Mouse (Mus musculus) cerebral cortex, adult 2 months (tissue): ENCODE measurements around the gene Myo1e.

Experiments used
- WGBS: fragments of 180-500 bp; shearing (Covaris S2); methylation state at CpG from one replicate; pipeline ENCODE4 v1.1.7; 2018; 5-methylcytosine and 5-hydroxymethylcytosine counted together

The Myo1e gene

DNA sequence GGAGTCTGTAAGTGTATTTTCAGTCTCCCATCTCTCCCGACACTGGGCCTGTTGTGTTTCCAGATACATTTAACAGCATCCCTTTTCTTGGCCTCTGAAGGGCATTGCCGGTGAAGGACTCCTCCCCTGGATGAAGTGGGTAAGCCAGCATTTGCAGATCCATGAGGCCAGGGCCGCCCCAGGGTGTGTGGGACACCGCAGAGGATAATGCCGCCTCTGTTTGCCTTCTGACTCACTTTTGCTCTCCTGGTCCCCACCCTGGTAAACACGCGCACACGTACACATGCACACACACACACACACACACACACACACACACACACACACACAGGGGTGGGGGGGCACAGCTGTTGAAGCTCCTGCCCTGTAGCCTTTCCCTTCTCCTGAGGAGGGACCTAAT lies 74.3 kb downstream of the Myo1e start:
- WGBS, result 78% methylated on average over 8 of the region's 8 CpGs

- WGBS, result 61% methylated on average over 8 of the region's 8 CpGs
Measured at GRCm38 (mm10) chr9:70282107-70282506, 75.0 kb downstream of the Myo1e start.

DNA sequence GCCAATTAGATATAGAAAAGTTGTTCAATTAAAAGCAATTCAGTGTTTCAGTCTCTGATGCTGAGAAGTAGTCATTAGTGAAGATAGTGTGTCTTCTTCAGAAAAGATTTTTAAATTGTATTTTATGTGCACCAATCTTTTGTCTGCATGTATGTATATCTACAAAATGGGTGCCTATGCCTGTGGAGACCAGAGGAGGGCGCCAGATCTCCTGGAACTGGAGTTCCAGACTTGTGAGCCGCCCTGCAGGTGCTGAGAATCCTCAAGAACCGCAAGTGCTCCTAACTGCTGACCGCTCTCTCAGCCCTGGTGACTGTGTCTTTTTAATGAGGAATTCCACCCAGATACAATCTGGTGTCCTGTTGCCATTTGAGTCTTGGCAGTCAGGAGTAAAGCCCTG lies 76.0 kb downstream of the Myo1e start:
- 86% methylated on average over 4 of the region's 4 CpGs for WGBS

DNA sequence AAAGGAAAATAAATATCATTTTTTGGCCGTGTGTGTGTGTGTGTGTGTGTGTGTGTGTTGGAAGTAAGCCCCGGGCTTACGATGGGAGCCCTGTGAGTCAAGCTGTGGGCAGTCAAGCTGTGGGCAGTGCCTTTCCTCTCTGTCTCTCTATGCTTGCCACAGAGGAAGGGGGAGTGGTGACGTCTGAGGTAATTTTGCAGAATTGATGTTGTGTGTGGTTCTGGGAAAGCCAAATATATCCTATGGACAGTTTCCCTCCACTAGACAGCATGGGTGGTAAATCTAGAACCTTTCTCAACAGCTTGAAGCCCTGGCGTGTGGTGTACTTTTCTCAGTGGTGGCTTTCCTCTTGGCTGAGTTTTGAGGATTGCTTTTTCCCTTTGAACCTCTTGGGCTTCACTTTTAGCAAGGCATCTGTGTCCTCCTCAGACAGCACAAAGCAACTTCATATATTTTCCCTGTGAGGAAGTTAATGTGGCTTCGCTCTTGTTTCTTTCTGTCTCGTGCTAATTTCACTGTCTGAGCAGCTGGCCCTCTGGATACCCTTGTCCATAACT lies 77.5 kb downstream of the Myo1e start:
- WGBS, result 44% methylated on average over 7 of the region's 7 CpGs

GRCm38 (mm10) chr9:70290785-70291184 lies 83.6 kb downstream of the Myo1e start:
- 55% methylated on average over 10 of the region's 10 CpGs for WGBS

DNA sequence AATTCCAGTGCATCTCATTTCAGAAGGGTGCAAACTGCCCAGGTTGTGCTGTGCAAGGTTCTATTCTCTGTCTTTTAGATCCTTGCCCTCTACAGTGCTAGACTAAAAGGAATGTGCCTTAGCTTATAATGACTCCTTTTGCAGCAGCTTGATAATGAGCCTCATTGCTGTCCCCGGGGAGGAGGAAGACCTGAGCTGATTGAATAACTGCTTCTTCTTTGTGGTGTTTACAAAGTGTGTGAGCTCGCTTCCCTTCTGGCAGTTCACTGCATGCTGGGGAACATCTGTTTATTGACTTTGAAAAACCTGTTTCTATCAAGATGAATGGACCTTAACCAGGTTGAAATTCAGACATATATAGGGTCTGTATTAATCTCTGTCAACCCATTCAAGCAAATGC lies 89.8 kb downstream of the Myo1e start:
- 42% methylated on average over 2 of the region's 2 CpGs for WGBS

GRCm38 (mm10) chr9:70298221-70298620 lies 91.1 kb downstream of the Myo1e start:
- whole genome bisulfite sequencing, result 67% methylated on average over 7 of the region's 7 CpGs

- WGBS, result 97% methylated on average over 5 of the region's 5 CpGs
Measured at GRCm38 (mm10) chr9:70300705-70301104, 93.6 kb downstream of the Myo1e start.

DNA sequence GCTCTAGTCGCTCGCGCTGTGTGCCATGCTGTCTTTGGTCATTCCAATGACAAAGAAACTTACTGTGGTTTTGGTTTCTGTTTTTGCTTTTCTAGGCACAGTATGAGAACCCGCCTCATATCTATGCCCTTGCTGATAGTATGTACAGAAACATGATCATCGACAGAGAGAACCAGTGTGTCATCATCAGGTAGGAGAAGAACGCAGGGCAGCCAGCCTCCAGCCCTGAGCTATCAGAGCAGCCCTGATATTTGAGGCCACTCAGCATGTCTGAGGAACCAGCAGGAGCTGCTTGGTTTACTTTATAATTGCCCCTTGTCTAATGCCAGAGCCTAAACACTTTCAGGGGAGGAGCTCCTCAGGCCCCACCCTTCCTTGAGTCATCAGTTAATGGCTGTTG lies 94.4 kb downstream of the Myo1e start:
- WGBS, result 98% methylated on average over 6 of the region's 6 CpGs

GRCm38 (mm10) chr9:70304901-70305300 lies 97.8 kb downstream of the Myo1e start:
- WGBS, result 97% methylated on average over 8 of the region's 8 CpGs

DNA sequence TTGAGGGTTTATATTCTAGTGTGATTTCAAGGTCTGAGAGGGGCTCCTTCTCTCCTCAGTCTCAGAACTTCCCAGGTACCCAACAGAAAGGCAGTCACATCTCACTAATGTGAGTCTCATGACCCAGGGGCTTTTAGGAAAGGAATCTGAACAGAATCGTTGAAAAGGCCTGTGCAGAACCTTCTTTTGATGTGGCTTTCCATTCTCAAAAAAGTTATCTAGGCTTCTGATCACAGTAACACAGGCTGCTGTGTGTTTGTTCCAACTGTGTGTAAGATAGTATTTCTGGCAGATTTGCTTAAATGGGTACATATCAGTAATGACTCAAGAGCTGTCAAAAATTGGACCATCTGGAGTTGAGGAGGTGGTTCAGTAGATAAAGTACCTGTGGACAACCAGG lies 102.9 kb downstream of the Myo1e start:
- WGBS, result 53% methylated on average over 1 of the region's 1 CpGs

DNA sequence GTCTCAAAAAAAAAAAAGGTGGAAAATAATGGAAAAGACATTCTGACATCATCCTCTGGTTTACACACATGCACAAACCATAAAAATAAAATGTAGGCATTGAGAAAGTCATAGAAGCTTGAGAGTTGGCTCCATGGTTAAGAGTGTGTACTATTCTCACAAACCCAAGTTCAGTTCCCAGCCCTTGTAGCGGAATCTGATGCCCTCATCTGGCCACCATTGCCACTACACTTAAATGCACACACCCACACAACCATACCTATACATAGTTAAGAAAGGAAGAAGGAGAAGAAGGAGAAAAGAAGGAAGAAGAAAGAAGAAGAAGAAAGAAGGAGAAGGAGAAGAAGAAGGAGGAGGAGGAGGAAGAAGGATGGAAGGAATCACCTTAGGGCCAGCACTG lies 106.9 kb downstream of the Myo1e start:
- WGBS, result 97% methylated on average over 1 of the region's 1 CpGs

DNA sequence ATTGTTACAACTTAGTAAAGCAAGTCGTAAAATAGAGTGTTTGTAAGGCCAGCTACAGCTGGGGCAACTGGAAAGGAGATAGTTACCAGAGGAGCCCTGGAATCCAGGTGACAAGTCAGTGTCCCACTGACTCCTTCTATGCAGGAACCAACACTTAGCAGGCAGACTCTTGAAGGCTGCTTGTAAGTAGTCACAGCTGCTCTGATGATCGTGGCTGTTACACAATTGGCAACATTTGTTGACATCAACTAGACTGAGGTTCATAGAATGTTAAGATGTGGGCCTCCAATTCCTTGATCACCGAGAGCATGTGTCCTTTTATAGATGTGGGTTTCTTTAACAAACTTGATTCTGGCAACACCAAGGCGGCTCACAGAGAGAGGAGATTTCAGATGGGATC lies 108.0 kb downstream of the Myo1e start:
- WGBS, result 32% methylated on average over 4 of the region's 4 CpGs

DNA sequence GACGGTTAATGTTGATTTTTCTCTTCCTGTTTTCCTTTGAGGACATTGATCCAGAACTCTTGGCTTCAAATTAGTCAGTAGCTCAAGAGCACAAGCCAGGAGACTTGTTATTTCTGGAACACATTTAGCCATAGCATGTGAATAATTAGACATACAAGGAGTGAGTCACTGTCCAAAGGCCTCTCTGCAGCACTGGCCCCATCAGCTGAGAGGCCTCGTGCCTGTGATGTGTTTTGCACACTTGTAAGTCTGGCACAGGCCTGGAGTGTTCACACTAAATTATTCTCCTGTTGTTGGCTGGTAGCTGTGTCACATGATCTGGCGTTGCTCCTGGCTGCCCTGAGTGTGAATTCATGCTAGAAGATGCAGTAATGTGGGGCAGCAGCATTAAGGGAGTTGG lies 111.5 kb downstream of the Myo1e start:
- WGBS, result 44% methylated on average over 3 of the region's 3 CpGs

GRCm38 (mm10) chr9:70324336-70324735 lies 117.2 kb downstream of the Myo1e start:
- WGBS, result 96% methylated on average over 4 of the region's 4 CpGs

DNA sequence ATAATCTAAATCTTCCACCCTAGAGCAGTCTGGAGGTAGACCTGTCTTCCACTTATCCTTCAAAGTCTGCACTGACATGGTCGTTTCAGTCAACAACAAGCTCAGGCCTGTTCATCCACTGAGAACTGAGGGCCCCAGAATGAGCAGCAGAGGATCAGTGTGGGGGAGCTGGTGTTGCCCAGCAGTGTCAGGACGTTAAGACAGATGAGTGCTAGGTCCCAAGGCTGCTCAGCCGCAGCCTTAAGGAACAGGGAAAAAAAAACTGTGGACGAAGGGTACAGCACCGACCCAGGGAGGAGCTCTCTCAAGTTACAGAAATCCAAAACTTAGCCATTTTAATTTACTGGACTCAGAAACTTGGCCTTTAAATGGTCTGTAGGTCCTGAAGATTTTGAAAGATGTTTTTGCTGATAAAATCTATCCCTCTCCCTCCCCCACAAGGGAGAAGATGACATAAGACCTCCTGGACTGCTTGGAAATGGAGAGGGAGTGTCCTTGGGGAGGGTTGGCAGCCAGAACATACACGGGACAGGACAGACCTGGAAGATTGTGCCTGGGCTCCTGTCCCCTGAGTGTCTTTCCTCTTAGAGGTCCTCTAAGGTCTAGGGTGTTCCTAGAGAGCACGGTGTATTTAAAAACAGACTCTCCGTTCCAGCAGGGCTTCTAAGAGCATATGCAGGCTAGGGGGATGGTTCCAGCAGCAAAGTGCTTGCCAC lies 118.9 kb downstream of the Myo1e start:
- 82% methylated on average over 8 of the region's 8 CpGs for WGBS

- WGBS, result 70% methylated on average over 5 of the region's 5 CpGs
Measured at GRCm38 (mm10) chr9:70328193-70328841, 121.2 kb downstream of the Myo1e start.

- 85% methylated on average over 11 of the region's 11 CpGs for WGBS
Measured at GRCm38 (mm10) chr9:70331727-70332335, 124.7 kb downstream of the Myo1e start.

GRCm38 (mm10) chr9:70338391-70338790 lies 131.2 kb downstream of the Myo1e start:
- 50% methylated on average over 7 of the region's 7 CpGs for WGBS

- WGBS, result 92% methylated on average over 2 of the region's 2 CpGs
Measured at GRCm38 (mm10) chr9:70349274-70349673, 142.1 kb downstream of the Myo1e start.

- 53% methylated on average over 8 of the region's 8 CpGs for WGBS
Measured at GRCm38 (mm10) chr9:70351570-70352277, 144.6 kb downstream of the Myo1e start.

DNA sequence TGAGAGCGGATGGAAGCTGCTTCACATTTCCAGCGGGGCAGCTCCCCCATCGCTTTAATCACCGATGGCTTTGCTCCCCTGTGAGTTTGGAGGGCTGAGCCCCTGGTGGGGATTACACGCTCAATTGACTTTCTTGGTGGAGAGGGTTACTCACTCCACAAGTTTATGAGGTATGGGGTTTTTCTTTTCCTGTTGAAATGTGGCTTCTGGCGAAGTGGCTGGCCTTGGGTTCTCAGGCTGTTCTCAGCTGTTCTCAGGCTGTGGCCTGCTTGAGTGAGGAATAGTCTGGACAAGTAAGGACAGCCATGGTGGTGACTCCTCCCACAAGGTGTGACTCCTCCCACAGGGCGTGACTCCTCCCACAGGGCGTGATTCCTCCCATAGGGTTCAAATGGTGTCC lies 149.1 kb downstream of the Myo1e start:
- 77% methylated on average over 8 of the region's 8 CpGs for WGBS
